Mouse (Mus musculus): ENCODE measurements around the gene 4930438A08Rik.
"Not testable (repeated sequence)": the region's sequence is repeated elsewhere in the genome, so short reads cannot be mapped to it uniquely, and the experiment has no call there.

The 4930438A08Rik gene

DNA sequence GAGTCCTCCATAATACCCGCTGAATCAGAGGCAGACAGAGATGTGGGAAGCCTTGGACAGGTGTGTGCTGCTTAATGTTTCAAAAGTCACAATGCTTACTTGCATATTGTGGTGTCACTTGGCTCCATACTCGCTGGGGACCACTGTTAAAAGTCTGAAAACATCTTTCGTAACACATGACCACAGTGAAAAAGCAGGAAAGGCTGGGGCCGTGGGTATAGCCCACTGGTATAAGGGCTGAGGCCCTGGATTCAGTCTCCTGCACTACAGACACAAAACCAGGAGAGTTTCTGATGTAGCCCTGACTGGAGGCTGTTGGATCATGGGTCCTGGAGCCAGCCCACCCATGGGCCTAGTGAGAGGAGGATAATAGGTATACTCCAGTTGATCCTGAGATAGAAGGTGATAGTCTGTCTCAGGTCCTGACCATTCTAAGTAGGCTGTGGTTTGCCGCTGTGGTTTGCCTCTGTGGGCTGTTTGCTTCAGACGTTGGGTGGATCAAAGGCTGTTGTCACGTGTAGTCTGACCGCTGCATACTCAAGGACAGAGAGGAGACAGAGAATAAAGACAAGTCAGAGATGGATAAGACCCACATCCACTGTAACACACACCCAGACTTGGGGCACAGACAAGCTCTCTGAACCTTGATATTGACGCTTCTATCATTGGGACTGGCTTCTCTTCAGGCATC lies 15.5 kb downstream of the 4930438A08Rik start:
- DNase-seq = no peak

DNA sequence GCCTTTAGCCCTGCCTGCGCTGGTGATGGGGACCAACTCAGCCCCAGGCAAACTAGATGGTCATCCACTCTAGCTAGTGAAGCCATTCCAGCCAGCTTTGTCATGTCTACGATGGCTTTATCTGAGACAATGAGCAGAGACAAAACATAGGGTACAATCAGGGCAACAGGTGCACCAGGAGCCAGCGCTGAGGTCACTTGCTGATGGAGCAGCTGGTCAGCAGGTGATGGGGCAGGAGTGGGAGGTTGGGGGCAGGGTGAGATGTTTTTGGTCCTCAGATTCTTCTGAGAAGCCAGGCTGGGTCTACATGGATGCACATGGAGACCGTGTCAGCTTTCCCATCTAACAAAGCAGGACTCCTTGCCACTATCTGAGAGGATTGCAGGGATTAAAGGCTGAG lies 16.2 kb downstream of the 4930438A08Rik start:
- no peak for DNase-seq

DNA sequence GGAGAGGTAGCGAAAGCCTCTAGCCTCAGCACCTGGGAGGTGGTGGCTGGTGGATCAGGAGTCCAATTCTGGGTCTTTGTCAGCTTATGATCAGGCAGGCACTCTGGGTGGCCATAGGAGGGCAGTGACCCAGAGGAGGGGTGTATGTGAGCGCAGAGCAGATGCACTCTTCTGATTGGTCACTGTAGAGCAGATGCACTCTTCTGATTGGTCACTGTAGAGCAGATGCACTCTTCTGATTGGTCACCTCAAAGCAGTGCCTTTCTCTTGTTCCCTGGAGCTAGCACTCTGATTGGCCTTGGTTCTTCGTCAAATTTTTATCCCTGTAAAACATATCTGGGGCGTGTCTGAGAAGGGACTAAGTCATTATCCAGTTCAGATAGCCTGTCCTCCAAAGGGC lies 18.2 kb downstream of the 4930438A08Rik start:
- no peak for DNase-seq

DNA sequence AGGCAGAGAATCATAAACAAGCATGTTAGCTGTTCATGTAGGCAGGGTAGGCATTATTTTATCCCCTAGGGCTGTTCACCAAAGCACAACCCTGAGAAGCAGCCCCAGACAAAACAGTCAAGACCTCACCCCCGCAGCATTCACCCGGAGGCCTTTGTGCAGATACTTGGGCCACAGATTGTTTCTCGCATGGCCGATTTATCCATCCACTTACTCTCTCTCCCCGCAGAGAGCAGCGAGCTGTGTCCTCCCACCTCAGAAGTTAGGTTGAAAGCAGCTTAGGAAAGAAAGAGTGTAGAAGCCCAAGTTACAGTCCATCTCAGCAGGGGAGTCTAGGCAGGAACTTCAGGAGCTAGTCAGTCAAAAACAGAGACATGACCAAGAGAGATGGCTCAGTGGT lies 22.8 kb downstream of the 4930438A08Rik start:
- no peak for DNase-seq

DNA sequence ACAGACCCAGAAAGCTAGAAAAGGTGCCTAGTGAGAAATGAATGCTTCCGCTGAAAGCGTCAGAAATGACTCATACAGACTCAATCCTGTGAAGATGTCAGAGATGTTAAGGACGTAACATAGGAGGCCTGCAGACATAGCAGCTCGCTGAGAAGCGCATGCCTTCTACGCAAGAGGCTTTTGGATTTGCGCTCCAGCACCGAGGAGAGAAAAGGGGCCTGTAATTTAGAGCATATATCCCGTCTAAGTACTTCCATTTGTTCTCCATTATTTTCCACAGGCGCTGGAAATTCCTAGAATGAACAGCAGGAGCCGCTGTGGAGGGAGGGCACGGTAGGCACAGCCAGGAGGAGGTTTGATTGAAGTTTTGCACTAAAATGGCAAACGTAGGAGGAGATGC lies 26.5 kb downstream of the 4930438A08Rik start:
- DNase-seq = peak; percentile 65 to 70

DNA sequence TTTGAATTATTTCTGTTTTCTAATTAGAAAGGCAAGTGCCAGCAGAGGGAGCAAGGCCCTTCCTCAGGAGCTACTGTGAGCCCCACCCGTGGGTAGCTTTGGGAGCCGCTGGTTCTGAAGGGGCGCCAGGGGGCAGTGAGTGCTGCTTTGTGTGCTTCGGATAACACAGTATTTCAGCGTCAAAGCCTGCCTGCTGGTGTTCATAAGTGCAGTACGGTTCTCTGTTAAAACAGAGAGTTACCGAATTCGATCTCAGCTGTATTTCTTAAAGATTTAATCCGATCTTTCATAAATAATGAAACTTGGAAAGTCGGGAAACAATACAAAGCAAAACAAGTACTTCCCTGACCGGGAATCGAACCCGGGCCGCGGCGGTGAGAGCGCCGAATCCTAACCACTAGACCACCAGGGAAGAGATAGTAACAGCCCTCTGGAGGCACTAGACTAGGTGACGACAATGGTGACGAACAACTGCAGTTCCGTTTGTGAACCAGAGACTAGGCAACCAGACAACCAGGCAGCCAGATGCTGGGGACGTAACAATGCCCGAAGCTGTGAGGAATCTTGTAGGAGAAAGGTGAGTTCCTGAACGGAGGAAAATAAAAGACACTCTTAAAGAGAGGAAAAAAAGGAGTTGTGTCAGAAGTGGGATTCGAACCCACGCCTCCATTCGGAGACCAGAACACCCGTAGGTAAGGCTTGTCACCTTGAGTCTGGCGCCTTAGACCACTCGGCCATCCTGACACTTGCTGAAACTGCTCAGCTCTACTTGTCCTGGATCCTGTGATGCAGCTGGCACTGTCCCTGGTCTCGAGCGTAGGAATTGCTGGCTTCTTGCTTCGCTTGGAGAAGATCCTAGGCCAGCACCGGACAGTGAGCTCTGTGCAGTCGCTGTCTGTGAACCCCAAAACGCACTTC lies 27.5 kb downstream of the 4930438A08Rik start:
- peak; percentile 93 to 97 for DNase-seq

DNA sequence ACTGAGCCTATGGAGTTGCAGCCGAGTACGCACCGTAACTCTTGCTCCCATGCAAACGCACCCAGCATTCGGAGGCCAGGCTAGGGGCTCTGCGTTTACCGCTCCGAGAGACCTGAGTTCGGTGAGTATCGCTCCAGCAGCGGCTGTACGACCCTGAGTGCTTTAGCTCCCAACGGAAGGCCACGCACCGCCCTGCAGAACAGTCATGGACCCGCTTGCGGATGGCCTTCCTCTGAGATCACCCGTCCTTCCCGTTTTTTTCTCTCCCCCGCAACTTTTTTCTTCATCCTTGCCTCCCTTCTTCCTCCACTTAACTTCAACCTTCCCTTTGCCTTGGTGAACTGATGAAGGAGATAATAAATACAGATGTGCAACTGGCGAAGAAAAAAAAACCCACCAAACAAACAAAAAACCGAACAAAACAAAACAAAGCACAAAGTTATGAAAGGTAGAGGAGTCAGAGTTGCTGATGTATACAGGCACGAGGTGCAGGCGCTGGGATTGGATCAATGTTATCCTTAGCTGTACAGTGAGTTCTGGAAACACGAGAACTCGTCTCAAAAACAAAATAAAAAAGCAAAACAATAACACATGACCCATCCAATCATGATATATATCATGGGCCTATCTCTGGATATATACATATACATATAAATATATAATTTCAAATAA lies 28.3 kb downstream of the 4930438A08Rik start:
- DNase-seq = no peak

DNA sequence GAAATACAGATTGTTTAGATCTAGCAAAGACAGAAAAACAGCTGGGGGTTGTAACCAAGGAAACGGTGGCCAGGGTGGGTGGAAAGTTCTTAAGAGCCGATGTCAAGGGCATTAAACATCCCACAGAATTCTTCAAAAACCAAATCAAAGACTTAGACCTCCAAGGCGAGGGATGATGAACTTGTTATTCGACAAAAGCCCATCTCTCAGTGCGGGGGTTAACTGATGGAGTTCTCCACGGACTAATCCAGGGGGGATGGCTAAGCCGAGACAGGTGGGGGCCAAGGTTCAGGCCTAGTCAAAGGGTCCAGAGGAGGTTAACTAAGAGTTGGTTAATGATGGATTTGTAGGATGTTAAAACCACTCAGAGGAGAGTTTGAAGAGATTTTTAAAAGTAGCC lies 29.0 kb downstream of the 4930438A08Rik start:
- no peak for DNase-seq

DNA sequence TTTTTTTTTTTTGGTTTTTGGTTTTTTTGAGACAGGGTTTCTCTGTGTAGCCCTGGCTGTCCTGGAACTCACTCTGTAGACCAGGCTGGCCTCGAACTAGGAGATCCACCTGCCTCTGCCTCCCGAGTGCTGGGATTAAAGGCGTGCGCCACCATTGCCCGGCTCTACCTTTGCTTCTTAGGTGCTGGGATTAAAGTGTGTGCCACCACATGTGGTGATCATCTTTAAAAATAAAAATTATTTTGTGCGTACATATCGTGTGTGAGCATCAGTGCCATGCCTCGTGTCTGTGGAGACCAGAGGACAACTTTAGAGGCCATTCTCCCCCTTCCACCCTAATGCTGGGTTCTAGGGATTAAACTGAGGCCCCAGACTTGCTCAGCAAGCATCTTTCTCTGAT lies 30.7 kb downstream of the 4930438A08Rik start:
- not testable (repeated sequence) for DNase-seq

DNA sequence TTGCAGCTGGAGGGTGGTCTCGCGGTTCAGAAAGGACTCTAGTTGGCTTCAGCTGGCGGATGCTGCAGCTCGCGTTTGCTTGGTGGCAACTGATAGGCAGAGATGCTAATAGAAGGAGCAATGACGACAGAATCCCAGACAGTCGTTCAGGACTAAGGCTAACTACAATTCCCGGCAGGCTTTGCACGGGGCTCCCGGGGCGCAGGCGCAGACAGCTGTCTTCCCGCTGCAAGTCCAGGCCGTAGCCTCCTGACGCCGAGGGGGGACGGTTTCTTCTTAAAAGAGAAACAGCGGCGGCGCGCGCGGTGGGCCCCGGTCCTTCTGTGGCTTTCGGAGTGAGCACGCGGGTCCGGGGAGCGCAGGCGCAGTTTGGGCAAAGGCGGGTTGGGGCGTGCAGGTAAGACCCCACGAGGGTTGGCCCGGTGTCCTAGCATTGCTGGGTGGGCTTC lies 32.3 kb downstream of the 4930438A08Rik start, which contains the start of gene Zfp692:
Gene Zfp692, plus strand, starts transcription at position 210 of the 449 bp plus-strand sequence.
- DNase-seq = peak; percentile 96 to 99

DNA sequence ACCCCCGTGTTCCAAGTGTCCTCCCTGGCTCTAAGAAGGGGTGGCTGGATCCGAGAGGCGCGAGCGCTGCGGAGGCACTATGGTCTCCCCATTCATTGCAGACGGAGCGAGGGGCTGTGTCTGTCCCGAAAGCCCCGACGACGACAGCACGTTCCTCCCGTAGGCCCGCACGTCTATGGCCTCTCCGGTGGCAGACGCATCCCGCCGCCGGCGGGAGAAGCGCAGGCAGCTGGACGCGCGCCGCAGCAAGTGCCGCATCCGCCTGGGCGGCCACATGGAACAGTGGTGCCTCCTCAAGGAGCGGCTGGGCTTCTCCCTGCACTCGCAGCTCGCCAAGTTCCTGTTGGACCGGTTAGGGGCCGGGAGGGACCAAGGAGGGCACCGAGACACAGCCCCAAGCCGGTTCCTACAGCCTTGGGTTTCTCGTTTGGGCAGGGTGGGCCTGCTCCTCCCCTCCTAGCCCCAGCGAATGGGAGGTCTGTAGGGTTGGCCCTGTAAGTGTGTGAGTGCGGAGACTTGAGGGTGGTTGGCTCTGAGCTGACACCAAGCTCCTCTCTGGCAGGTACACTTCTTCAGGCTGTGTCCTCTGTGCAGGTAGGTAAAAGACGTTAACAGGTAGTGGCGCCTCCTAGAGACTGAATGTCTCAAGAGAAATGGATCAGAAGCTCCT lies 32.9 kb downstream of the 4930438A08Rik start:
- DNase-seq = peak; percentile 67 to 69

DNA sequence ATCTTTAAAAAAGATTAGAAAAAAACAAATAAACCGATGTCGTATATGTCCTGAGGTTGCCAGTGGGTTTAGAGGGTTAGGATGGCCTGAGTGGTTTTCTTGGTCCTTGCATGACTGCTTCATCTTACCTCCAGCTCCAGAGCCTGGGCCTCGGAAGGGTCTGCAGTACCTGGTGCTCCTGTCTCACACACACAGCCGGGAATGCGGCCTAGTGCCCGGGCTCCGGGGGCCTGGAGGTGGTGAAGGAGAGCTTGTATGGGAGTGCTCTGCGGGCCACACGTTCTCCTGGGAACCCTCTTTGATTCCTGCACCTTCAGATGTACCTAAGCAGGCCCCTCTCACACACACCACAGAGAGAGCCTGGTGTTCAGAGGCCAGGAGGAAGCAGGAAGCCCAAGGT lies 34.1 kb downstream of the 4930438A08Rik start:
- DNase-seq = no peak

DNA sequence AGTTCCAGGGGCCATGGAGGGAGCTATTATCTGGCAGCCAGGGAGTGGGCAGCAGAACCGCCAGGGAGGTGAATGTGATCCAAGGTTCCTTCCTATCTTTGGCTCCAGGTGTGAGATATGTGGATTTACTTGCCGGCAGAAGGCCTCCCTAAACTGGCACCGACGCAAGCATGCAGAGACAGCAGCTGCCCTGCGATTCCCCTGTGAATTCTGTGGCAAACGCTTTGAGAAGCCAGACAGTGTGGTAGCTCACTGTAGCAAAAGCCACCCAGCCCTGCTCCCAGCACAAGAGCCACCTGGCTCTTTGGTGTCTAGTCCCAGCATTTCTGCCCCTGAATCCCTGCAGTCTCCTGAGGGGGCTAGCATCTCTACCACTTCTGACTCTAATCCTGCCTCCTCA lies 39.5 kb downstream of the 4930438A08Rik start:
- DNase-seq = no peak

DNA sequence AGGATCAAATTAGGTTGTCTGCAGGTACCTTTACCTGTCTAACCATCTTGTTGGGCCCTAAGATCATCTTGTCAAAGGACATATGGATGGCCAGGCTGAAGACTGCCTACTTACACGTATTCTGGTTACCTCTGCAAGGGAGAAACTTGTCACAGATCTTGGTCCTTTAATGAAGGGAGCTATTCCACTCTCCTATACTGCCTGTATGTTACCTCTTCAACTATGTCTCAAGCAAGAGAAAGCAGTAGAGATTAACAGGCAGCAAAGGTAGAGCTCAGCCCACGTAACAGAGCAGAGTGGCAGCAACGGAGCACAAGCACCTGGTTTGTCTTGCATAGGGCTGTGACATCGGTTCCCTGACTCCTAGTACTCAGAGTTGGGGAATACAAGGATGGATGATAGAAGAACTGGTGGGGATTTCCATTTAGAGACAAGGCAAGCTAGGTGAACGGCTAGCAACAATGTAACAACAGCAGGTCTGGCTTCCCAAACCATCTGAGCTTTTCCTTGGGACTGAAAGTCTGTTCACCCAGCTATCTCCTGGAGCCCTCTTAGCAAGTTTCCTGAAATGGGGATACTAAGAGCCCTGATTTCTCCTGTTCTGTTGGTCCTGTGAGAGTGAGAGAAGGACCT lies 41.1 kb downstream of the 4930438A08Rik start:
- no peak for DNase-seq

DNA sequence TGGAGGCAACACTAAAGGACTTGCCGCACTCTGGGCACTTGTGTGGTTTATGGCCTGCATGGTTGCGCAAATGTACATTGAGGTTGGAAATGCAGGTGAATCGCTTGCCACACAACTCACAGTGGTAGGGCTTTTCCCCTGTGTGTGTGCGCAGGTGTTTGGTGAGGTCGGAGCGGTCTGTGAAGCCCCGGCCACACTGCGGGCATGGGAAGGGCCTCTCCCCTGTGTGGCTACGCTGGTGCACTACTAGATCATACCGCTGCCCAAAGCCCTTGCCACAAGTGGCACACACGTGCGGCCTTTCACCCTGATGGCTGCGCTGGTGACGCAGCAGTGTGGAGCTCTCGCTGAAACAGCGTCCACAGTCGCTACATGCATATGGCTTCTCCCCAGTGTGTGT lies 41.7 kb downstream of the 4930438A08Rik start:
- no peak for DNase-seq

DNA sequence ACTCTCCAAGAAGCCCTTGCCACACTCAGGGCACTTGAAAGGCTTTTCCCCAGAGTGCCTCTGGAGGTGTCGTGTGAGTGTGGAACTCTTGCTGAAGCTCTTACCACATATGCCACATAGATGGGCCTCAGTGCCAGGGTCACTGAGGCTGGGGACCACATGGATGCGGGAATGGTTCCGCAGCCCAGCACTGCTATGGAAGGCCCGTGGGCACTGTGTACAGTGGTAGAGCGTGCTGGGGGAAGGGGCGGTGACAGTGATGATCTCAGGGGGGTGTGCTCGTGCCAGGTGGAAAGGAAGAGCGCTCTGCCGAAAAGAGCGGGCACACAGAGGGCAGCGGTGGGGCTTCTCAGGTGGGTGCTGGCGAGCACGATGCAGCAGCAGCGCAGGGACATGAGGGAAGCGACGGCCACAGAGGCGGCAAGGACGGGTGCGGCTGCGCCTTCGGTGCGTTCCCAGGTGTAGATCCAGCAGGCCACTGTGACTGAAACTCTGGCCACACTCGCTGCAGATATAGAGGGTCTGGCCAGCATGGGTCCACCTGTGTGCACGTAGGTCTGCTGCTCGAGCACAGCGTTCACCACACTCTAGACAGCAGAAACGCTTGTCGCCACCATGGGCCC lies 42.3 kb downstream of the 4930438A08Rik start:
- DNase-seq = no peak

DNA sequence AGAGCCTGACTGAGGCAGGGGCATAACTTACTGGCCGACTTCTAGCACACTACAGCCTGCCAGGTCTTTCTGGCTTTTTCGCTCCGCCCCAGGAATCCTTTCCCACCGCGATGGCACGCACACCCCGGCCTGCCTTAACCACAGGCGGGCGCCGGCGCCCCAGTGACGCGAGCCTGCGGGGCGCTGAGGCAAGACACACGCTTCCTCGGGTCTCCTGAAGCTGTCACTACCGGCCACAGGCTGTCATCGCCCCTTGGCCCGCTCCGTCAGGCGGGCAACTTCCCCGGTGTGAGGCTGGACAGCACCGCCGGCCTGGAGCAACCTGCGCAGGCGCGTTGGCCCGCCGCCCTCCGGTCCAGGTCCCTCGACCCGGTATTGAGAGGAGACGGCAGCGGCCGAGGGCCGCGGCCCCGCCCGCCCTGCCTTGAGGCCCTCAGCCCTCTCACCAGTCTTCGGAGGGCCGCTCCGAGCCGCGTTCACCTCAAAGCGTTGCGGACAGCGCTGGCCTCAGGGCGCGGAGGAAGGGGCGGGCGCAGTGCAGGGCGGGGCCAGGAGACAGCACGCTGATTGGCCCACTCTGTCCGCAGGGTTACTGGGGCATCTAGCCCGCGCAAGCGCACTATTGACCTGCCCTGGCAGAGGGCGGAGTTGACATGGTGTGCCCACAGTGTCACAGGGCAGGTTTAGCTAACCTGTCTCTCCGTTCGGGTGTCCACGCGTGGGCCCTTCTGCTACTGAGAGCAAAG lies 48.4 kb downstream of the 4930438A08Rik start:
- DNase-seq = peak; percentile 98 to 99

DNA sequence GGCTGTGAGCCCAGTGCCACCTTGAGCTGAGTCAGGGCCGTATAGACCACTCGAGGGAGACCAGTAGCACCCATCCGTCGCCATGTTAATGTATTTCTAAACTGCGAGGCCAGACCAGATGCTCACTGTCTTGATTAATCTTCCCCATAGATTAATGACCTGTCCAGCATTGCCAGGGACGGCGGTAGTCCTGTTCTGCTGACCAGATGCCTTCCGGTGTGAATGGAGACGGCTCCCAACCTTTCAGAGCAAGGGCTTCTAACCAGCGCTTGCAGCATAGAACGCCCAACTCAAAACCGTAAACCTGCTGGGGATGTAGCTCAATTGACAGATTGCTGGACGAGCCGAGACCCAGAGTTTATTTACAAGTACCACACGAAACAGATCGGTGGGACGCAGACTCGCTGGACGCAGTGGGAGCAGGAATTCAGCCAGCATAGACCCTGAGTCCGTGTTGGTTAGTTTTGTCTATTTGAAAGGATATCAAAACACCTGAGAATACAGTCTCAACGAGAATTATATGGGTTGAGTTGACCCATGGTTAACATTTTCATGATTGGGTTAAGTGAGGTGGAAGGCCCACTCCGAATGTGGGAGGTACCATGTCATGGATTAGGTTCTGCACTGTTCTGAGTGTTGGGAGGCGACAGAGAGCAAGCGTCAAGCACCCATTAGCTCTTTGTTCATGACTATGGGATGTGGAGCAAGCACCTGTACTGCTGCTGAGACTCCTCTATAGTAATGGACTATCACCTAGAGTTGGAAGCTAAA lies 49.2 kb downstream of the 4930438A08Rik start:
- no peak for DNase-seq

DNA sequence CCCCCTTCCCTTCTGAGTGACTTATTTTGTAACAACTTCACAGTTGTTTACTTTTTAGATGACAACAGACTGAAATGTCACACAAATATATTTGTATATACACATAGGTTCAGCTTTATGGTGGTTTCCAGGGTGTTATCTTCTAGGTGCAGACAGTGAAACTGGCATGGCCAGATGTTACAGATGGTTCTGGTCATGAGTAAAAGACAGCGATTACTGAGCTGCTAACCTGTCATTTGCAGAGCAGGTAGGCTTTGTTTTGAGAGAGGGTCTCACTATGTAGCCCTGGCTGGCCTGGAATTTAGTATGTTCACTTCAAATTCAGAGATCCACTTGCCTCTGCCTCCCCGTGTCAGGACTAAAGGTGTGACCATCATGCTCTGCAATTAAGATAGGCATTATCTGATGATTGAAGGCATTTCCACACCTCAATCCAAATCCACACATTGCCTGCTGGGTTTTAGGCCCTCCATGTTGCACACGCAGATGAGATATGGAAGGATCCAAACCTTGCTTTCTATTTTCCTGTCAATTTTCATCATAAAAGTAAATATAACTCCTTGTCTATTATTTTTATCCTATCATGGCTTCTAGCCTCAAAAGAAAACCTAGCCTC lies 50.1 kb downstream of the 4930438A08Rik start:
- no peak for DNase-seq

DNA sequence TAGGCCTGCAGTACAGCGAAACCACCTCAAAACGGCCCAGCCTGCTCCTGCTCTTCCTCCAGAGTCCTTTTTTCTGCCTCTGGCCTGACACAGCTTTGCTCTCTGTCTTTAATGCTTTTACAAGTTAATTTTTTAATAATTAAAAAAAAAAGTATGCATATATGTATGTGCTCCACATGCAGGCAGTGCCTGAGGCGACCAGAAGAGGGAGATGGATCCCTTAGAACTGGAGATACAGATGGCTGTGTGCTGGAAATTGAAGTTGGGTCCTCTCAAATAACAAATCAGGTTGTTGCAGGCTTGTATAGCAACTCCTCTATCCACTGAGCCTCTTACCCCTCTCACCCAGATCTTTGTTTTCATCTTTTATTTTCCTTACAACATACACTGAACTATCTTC lies 52.2 kb downstream of the 4930438A08Rik start:
- no peak for DNase-seq
